Mouse (Mus musculus) forebrain, embryonic 12.5 days (tissue): ENCODE measurements around the gene Mfsd11. TPM values are rescaled to one million over a fixed set of nuclear protein-coding genes. Genes with fewer than 3 reads are reported as not detected.

Source experiments
- ATAC-seq: fragments of 200-750 bp; cut with Nextera tagmentation; 2 replicates; pipeline ENCODE4 v1.8.0; 2017; ENCODE audit warnings: moderate TSS enrichment; ENCODE audit not compliant: low FRiP score
- H3K27ac ChIP-seq: fragments of 300-500 bp; sonication (generic); 2 replicates; pipeline ENCODE4 v1.5.1; 2016; ENCODE audit warnings: mild to moderate bottlenecking
- H3K27me3 ChIP-seq: fragments of 300-500 bp; sonication (generic); 2 replicates; pipeline ENCODE4 v1.6.1; 2016; ENCODE audit warnings: mild to moderate bottlenecking
- H3K36me3 ChIP-seq: fragments of 300-500 bp; sonication (generic); replicated peaks from 2 replicates; pipeline ENCODE4 v1.6.1; 2016; ENCODE audit warnings: mild to moderate bottlenecking
- H3K4me1 ChIP-seq: fragments of 300-500 bp; sonication (generic); 2 replicates; pipeline ENCODE4 v1.6.1; 2016
- H3K4me2 ChIP-seq: fragments of 300-500 bp; sonication (generic); 2 replicates; pipeline ENCODE4 v1.6.1; 2016; ENCODE audit warnings: mild to moderate bottlenecking, moderate library complexity
- H3K4me3 ChIP-seq: fragments of 300-500 bp; sonication (generic); replicated peaks from 2 replicates; pipeline ENCODE4 v1.5.1; 2016; ENCODE audit warnings: mild to moderate bottlenecking
- H3K9ac ChIP-seq: fragments of 300-500 bp; sonication (generic); 2 replicates; pipeline ENCODE4 v1.6.1; 2016; ENCODE audit warnings: mild to moderate bottlenecking
- H3K9me3 ChIP-seq: fragments of 300-500 bp; sonication (generic); 2 replicates; pipeline ENCODE4 v1.6.1; 2016
- WGBS: fragments of 180-500 bp; shearing (Covaris S2); methylation state at CpG from one replicate; pipeline ENCODE4 v1.1.7; 2016; 5-methylcytosine and 5-hydroxymethylcytosine counted together
- polyA plus RNA-seq: library from polyadenylated mRNA; unstranded; fragments of >200 nt; fragmentation: Nextera tagmentation; extraction: Ambion mirVana; gene quantifications from 2 replicates; pipeline ENCODE4 v1.2.1, GENCODE M21; 2016

Gene Mfsd11
- polyA plus RNA-seq, 1 experiment from 2014 or later: 40.2 TPM

DNA sequence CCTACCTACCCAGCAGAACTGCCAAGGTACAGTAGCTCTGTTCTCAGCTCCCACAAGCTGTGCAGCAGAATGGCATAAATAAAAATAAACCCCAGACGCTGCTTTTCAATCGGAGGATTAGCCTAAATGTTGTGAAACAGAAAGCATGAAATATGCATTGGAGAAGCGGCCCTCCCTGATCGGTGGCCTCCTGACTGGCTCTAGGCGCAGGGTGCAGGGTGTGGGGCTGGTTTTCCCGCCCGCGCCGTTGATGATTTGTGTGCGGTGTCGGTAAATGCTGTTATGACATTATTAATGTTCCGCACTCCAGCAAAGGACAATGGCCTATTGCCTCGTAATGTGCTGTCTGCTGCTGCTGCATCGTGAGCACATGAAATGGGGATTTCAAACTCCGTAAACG is 61.3 kb downstream of the Mfsd11 start:
- no peak for ATAC-seq
- H3K27ac ChIP-seq: 0 out of 2 replicates have a peak overlapping the region, but pooled peaks have one; percentile 31

DNA sequence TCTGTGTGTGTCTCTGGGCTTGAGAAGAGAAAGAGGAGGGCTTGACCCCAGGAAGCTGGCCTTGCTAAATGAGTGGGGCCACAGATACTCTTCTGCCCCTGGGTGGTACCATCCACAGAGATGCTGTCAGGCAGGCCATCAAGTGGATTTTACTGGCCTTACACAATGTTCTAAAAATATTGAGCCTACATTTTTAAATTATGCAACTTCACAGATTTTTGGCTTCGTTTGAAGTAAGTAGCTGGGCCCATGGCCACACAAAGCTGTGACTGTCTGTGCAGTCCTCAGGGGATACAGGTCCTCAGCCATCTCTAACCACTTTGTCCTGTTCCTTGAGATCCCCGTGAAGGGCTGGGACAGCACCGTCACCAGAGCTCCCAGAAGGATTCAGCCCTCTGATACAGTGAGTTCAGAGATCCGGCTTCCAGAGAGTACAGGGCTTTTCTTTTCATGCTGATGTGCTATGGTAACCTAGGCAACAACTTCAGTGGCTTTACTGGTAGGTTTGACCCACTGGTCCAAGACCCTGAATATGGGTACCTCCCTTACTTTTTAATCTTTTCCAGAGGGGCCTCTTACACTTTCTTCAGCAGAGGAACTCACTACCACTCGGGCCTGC is 62.1 kb downstream of the Mfsd11 start:
- Histone ChIP-seq H3K9me3 (no peaks in the 10 kb centered on the region), H3K27ac (no peak overlapping the region), H3K27me3 (peaks cover 42% of the 10 kb centered on the region), H3K4me1 (peaks cover 27% of the 10 kb centered on the region), H3K9ac (no peak overlapping the region), H3K36me3 (no peaks in the 10 kb centered on the region), H3K4me3 (no peak overlapping the region), H3K4me2 (no peak overlapping the region)
- WGBS: 55% methylated on average over 5 of the region's 5 CpGs
- no peak for ATAC-seq

More for the DNA sequence above, 61.3 kb downstream of the Mfsd11 start:
- Histone ChIP-seq H3K9ac (no peak overlapping the region), H3K4me1 (peaks cover 24% of the 10 kb centered on the region), H3K4me3 (no peak overlapping the region), H3K27me3 (peaks cover 38% of the 10 kb centered on the region), H3K9me3 (no peaks in the 10 kb centered on the region), H3K4me2 (no peak overlapping the region), H3K36me3 (no peaks in the 10 kb centered on the region)
- 68% methylated on average over 16 of the region's 16 CpGs for WGBS

DNA sequence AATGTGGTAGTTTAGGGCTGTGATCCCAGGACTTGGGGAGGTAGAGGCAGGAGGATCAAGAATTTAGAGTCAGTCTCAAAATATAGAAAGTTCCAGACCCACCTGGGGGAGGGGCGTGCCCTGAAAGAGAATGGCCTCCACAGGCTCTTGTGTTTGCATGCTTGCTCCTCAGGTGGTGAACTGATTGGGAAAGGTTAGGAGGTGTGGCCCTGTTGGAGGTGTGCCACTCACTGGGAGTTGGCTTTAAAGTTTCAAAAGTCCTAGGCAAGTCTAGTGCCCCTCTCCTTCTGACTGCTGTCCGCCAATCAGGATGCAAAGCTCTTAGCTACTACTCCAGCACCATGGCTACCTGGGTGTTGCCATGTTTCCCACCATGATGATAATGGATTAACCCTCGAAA is 63.0 kb downstream of the Mfsd11 start:
- no peak overlapping the region for H3K4me3 ChIP-seq
- H3K4me1 ChIP-seq: peaks cover 36% of the 10 kb centered on the region
- no peaks in the 10 kb centered on the region for H3K36me3 ChIP-seq
- H3K27ac ChIP-seq: no peak overlapping the region
- no peak overlapping the region for H3K4me2 ChIP-seq
- peaks cover 50% of the 10 kb centered on the region for H3K27me3 ChIP-seq
- no peak overlapping the region for H3K9ac ChIP-seq
- no peak for ATAC-seq
- no peaks in the 10 kb centered on the region for H3K9me3 ChIP-seq
- 96% methylated on average over 3 of the region's 3 CpGs for WGBS

DNA sequence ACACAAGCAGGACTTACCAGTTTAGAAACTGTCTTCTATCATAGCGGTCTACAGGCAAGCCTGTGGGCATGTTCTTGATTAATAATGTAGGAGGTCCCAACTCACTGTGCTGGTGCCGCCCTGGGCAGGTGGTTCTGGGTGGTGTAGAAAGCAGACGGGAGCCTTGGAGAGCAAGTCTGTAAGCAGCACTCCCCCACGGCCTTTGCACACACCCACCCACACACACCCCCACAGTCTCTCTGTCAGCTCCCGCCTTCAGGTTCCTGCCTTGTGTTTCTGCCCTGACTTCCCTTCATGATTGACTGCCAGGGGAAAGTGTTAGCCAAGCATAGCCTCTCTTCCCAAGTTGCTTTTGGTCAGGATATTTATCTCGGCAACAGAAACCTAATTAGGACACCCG is 65.1 kb downstream of the Mfsd11 start:
- WGBS: 61% methylated on average over 7 of the region's 7 CpGs
- peaks cover 57% of the 10 kb centered on the region for H3K4me1 ChIP-seq

DNA sequence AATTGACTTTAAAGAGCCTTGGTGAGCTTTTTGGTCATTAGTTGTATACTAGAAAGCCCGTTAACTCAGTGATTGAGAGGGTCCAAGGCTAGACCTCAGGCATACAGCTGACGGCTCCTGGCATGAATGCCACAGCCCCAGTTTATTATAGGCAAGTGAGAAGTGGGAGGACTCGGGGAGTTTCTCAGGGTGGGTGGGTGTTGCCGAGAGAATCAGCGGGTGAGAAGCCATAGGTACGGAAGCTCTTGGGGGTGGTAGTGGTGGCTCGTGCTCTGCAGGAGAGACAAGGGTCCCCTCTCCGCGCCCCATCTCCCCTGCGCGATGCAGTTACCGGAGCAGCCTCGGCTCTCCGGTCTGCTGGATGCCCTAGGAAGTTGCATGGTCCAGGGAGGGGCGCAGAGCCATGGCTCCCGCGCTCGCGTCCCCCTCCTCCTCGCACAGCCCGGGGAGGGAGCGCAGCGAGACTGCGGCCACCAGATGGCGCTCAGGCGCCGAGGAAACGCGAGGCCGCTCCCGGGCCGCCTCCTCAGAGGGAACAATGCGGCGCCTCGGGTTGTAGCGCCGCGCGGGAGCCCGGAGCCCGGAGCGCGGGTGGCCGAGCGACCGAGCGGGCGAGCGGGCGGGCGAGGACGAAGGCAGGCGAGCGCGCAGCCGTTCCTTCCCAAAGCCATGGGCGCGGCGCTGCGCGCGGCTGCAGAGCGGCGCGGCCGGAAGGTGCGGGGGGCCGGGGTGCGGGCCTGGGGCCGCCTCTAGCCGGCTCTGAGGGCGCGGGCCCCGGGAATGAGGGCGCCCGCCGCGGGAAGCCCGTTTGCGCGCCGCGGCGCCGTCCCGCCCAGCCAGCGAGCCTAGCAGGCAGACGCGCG is 66.3 kb downstream of the Mfsd11 start, which contains the start of gene Mgat5b:
TSS of gene Mgat5b (plus strand) at position 541 of the 863 bp plus-strand sequence.
- under 1% methylated on average over 65 of the region's 90 CpGs for WGBS
- H3K27ac ChIP-seq: peak within 1 kb of the TSS; percentile 88
- peak within 1 kb of the TSS; percentile 88 for H3K4me2 ChIP-seq
- H3K36me3 ChIP-seq: peaks cover 6% of the 10 kb centered on the region
- peaks cover 58% of the 10 kb centered on the region for H3K4me1 ChIP-seq
- peak within 1 kb of the TSS; percentile 97 for H3K9ac ChIP-seq
- peaks cover 55% of the 10 kb centered on the region for H3K27me3 ChIP-seq
- ATAC-seq: peak; percentile 89
- peak within 1 kb of the TSS; percentile 73 for H3K4me3 ChIP-seq
- no peaks in the 10 kb centered on the region for H3K9me3 ChIP-seq

More for the DNA sequence above, 65.1 kb downstream of the Mfsd11 start:
- no peak overlapping the region for H3K27ac ChIP-seq
- no peak overlapping the region for H3K4me2 ChIP-seq
- H3K4me3 ChIP-seq: no peak overlapping the region
- H3K9me3 ChIP-seq: no peaks in the 10 kb centered on the region
- peaks cover 55% of the 10 kb centered on the region for H3K27me3 ChIP-seq
- H3K9ac ChIP-seq: no peak overlapping the region
- no peak for ATAC-seq
- H3K36me3 ChIP-seq: no peaks in the 10 kb centered on the region

DNA sequence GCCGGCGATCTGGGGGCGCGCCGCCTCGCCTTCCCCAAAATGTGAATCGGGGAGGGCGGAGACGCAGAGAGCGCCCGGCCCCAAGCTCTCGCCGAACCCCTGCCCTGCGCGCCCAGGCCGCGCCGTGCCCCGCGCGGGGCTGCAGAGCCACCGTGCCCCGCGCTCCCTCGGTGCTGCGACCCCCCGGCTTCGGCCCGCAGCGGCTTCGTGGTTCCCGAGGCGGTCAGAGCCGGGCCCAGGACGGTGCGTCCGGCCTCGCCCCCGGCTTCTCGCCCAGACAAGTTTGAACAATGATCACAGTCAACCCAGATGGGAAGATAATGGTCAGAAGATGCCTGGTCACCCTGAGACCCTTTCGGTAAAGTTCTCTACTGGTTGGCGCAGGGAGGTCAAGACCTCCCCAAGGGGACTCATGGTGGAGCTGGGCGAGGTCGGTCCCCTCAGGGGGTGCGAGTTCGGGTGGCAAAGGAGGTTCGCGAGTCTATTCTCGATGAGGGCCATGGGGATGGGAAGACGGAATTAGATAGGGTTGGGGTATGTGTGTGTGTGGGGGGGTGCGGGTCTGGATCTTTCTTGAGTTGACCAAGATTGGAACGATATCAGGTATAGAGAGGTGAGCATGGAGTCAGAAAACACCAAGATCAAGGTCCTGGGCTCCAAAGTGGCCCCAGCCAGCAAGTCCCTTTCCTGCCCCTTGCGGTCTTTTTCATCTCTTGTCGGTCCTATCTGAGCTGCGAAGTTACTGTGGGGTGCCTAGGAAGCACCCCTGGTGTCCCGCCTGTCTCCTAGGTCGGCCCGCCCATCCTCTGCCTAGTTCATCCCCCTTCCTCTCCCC is 67.2 kb downstream of the Mfsd11 start:
- peaks cover 49% of the 10 kb centered on the region for H3K4me1 ChIP-seq
- peak overlapping the region; percentile 97 for H3K9ac ChIP-seq
- peak overlapping the region; percentile 88 for H3K4me2 ChIP-seq
- H3K4me3 ChIP-seq: peak overlapping the region; percentile 73
- peak; percentile 44 for ATAC-seq
- peaks cover 15% of the 10 kb centered on the region for H3K36me3 ChIP-seq
- H3K27ac ChIP-seq: peak overlapping the region; percentile 88
- H3K9me3 ChIP-seq: no peaks in the 10 kb centered on the region
- WGBS: 2% methylated on average over 47 of the region's 58 CpGs
- peaks cover 55% of the 10 kb centered on the region for H3K27me3 ChIP-seq

DNA sequence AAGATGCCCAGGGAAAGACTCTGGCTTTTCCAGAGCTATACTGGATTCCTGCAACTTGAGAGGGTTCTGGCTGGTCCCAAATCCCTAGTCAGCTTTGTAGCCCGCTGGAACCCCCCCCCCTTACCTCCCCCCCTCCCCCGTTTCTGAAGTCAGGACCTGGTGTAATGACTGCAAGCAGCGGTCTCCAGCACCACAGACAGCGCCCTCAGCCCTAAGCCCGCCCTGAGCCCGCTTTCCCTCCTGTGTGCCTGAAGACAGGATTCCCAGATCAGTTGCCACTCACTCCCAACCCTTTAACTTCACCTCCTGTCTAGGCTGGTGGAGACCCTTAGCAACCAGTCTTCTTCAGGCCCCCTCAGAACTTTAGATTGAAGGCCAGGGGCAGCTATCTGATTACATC is 68.5 kb downstream of the Mfsd11 start:
- H3K27ac ChIP-seq: no peak overlapping the region
- WGBS: 11% methylated on average over 6 of the region's 6 CpGs

DNA sequence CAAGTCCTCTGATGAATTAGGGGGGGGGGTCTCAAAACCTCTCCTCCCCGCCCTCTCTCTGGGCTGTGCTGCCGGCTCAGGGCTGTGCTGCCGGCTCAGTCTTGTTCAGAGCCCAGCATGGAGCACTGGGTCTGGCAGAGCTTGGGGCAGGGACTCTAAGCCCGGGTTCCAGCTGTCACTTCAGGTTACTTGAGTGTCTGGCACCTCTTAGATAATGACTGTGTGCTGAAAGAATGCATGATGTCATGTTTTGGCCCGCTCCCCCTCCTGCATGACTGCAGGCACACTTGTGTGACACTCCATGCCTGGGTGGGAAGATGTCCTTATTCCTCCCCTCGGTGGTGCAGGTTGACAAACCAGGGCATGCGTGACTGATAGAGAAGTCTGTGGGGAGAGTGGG is 69.8 kb downstream of the Mfsd11 start:
- Histone ChIP-seq H3K4me2 (peak overlapping the region; percentile 88), H3K4me3 (no peak overlapping the region), H3K9me3 (no peaks in the 10 kb centered on the region), H3K4me1 (peaks cover 48% of the 10 kb centered on the region), H3K9ac (no peak overlapping the region), H3K36me3 (peaks cover 40% of the 10 kb centered on the region), H3K27ac (peak overlapping the region; percentile 53; the same call in 1 of the 2 replicates), H3K27me3 (peaks cover 34% of the 10 kb centered on the region)
- WGBS: 38% methylated on average over 7 of the region's 7 CpGs
- ATAC-seq: no peak

More for the DNA sequence above, 68.5 kb downstream of the Mfsd11 start:
- peaks cover 47% of the 10 kb centered on the region for H3K27me3 ChIP-seq
- H3K9me3 ChIP-seq: no peaks in the 10 kb centered on the region
- H3K36me3 ChIP-seq: peaks cover 28% of the 10 kb centered on the region
- peak overlapping the region; percentile 88 for H3K4me2 ChIP-seq
- peak overlapping the region; percentile 73 for H3K4me3 ChIP-seq
- no peak for ATAC-seq
- H3K4me1 ChIP-seq: peaks cover 48% of the 10 kb centered on the region
- peak overlapping the region; percentile 17; the same call in 1 of the 2 replicates for H3K9ac ChIP-seq

Other genes with a start within 250 kb of the Mfsd11 start
- gene Rhbdf2, start 225.4 kb upstream of the Mfsd11 start, polyA plus RNA-seq: 1.4 and 1.9 TPM in 2 replicates
- 0.76 and 1.3 TPM in 2 replicates for gene Prcd, start 198.9 kb upstream of the Mfsd11 start, polyA plus RNA-seq
- gene Cygb, start 198.1 kb upstream of the Mfsd11 start, polyA plus RNA-seq: 4.2 and 4.3 TPM in 2 replicates
- gene St6galnac1, start 76.9 kb upstream of the Mfsd11 start, polyA plus RNA-seq: not detected in 2 replicates
- gene Mxra7, start 24.4 kb upstream of the Mfsd11 start, polyA plus RNA-seq: 22.5 and 25.9 TPM in 2 replicates
- 65.5 and 65.8 TPM in 2 replicates for gene Mettl23, start 9.2 kb upstream of the Mfsd11 start, polyA plus RNA-seq
- 87.8 and 93.5 TPM in 2 replicates for gene Jmjd6, start 9.0 kb upstream of the Mfsd11 start, polyA plus RNA-seq
- 902 and 945 TPM in 2 replicates for gene Srsf2, start 654 bp downstream of the Mfsd11 start, polyA plus RNA-seq
- 17.8 and 19.0 TPM in 2 replicates for gene Mgat5b, start 66.4 kb downstream of the Mfsd11 start, polyA plus RNA-seq